Mouse (Mus musculus): Measurements from ENCODE around the gene Farp1. TPM values are rescaled to one million over a fixed set of nuclear protein-coding genes. Genes with fewer than 3 reads are reported as not detected.

The Farp1 gene
- 3.4 TPM for polyA plus RNA-seq (2017; shearing (Covaris generic))

GRCm38 (mm10) chr14:121034973-121035662 lies at the start of gene Farp1:
TSS of gene Farp1 (plus strand) at chr14:121035200.

Other genes with a start within 250 kb of the Farp1 start
- 45.3 TPM for gene Ipo5, start 124.0 kb upstream of the Farp1 start, polyA plus RNA-seq (2017; shearing (Covaris generic))

Measured in CD4-positive, CD25-positive, alpha-beta regulatory T cell (primary cell).